Comparison of ENCODE assay signal across 11 mouse cellular contexts in genomic region chr13:54872004-54872403, GRCm38 (mm10).
"Had no signal": no experiment of that assay in that cellular context is flagged by ENCODE, and none has a peak within 500 bp of the region (broad histone marks: within the 10 kb centered on the region; RNA-seq: fewer than 3 reads in every experiment).

No protein-coding gene starts in this region.

- H3K36me3 ChIP-seq: limb, embryonic 12.5 days had no signal

- H3K27ac ChIP-seq: limb, embryonic 12.5 days; liver, embryonic 14.5 days had no signal

- H3K4me3 ChIP-seq: limb, embryonic 12.5 days had no signal

- DNase-seq: kidney, adult 8-10 months; kidney, postnatal 25 days; layer of hippocampus, adult 9-11 months; layer of hippocampus, postnatal 36 days; liver; lung, adult 18-20 months; thymus, adult 2 months; thymus, postnatal 25 days had no signal

- H3K9me3 ChIP-seq: limb, embryonic 12.5 days had no signal

- H3K9ac ChIP-seq: limb, embryonic 12.5 days; liver, embryonic 14.5 days had no signal

- H3K4me2 ChIP-seq: limb, embryonic 12.5 days had no signal

- ATAC-seq: intestine, embryonic 16.5 days had no signal
